Mouse (Mus musculus): ENCODE data around the gene Slc25a41.

The Slc25a41 gene

DNA sequence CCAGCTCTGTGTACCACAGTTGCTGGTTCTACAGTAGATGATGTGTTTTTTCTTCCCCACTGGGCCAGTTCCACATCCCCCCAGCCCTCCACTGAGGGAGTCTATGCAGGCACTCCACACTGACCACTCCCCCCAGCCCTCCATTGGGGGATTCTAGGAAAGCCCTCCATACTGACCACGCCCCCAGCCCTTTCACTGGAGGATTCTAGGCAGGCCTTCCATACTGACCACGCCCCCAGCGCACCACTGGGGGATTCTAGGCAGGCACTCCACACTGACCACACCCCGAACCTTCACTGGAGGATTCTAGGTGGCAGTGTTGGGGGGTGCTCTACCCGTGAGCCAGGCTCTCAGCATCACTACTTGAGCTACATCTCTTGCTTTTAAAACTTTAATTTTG lies 6.0 kb upstream of the Slc25a41 start:
- DNase-seq (ENCODE audit: low read depth, low spot score): no peak

DNA sequence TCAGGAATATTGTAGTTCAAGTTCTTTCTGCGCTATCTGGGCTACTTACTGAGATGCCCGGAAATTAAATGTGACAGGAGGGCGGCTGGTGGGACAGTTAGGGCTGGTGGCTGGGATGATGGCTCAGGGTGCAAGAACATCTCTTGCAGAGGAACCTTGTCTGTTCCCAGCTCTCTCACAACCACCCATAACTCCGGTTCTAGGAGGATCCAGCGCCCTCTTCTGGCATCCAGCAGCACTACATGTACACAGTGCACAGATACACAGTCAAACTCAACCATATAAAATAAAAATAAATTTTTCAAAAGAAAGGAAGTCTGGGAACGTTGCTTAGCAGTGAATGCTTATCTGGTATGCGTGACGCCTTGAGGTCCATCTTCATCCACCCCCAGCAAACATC lies 2.5 kb downstream of the Slc25a41 start:
- no peak for DNase-seq (ENCODE audit: low read depth, low spot score)

DNA sequence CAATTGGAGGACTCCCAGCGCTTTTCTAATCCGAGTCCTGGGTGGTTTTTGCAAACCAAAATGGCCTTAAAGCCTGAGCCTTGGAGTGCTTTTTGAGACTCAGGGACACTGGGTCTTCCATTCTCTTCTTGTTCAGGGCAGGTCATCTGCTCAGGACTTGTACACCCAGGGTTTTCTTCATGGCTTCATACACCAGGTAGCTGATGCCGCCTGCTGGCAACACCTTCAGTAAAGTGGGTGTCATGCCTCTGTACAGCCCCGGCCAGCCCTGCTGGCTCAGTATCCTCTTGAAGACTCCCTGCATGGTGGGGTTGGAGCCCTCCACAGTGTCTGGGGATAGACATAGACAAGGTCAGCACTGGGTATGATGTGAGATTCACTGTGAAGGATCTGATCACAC lies 8.6 kb downstream of the Slc25a41 start:
- no peak for DNase-seq (ENCODE audit: low read depth, low spot score)

DNA sequence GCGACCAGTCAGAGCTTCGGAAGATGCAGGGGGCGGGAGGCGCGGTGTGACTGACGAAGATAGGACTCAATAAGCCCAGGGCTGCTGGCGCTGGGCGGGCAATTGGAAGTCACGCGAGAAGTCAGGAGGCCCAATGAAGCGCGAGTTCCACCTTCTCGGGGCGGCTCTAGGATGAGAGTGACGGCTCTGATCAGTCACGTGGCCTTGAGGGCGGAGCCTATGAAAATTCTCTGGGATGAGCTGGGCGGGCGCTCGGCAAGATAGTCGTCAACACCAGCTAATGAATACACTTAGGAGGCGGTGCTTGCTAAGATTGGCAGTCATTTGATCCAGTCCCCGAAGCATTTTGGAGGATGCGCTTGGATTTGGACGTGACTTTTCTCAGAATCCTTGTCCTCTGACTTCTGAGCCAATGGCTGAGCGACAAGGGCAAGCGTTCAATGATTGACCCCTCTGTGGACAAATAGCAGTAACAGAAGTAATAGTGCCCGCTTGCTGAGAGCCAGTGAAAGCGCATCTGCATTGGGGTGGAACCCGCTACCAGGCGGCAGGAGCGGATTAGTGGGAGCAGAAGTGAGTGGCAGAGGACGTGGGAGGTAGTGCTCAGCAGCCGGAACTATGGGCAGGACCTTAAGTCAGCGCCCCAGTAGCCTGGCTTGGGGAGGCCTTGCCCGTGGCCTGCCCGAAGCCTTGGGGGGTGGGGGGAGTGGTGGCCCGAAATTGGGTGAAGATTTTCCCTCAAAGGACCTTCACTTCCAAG lies 9.6 kb downstream of the Slc25a41 start:
- DNase-seq (ENCODE audit: low read depth, low spot score): peak; percentile 100

DNA sequence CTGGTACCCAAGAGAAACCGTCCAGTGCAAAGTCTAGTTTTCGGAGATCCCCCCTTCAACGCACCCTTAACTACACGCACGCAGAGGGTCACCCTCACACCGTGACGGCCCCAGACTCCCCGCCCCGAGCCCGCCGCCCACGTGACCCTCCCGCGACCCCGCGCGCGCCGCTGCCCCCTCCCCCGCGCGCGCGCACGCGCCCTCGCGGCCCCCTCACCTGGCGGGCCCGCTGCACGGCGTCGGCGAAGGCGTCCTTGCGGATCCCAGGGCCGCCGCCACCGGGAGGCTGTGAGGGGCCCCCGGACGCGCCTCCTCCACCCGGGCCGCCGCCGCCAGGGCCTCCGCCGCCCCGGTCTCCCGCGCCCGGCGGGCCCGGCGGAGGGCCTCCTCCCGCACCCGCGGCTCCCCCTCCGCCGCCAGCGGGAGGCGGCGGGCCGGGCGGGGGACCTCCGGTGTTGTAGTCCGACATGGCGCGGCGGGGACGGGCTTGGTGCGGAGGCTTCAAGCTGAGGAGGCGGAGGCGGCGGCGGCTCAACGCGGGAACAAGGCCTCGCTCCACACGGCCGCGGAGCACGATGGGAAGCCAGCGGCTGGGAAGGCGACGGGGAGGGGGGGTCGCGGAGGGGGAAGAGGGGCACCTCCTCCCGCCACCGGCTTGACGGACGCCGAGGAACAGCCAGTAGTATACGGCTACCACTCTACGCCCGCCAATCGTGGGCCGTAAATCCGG lies 10.4 kb downstream of the Slc25a41 start, which contains the start of gene Khsrp:
Khsrp (minus strand) TSS at position 592 of the 730 bp plus-strand sequence.
- no peak for DNase-seq (ENCODE audit: low read depth, low spot score)

DNA sequence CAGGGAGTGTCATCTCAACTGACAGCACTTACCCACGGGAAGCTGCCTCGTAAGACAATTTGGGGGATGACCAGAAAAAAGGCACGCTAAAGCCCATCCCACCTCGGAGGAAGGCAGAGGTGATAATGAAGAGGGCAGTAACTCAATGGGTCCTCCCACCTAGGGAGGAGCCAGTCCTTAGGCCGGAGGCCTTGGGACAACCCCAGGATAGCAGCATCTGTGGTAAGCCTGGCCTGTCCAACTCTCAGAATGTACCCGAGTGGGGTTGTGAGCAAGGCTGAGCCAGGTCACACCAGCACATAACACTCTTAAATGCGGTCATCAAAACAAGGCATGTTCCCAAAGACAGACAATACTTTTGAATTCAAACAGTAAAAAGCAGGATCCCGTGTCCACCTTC lies 11.8 kb downstream of the Slc25a41 start:
- no peak for DNase-seq (ENCODE audit: low read depth, low spot score)

GRCm38 (mm10) chr17:57027471-57027870 lies 14.0 kb downstream of the Slc25a41 start:
- DNase-seq (ENCODE audit: low read depth, low spot score): no peak

DNA sequence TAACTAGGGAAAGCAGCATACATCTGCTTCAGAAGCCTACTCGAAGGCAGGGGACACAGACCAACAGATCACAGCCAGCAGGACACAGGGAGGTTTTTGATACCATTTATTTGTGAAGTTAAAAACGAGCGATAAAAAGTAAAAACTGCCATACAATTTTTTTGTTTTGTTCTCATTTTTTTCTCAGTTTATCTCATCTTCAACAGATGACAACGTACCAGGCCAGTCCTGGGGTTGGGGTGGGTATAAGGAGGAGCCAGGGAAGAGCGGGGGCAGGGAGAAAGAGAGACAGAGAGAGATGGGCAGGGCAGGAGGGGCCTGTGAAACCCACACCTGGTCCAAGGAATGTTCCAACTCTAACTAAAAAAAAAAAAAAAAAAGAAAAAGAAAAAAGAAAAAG lies 20.5 kb downstream of the Slc25a41 start:
- no peak for DNase-seq (ENCODE audit: low read depth, low spot score)

- no peak for DNase-seq (ENCODE audit: low read depth, low spot score)
Measured at GRCm38 (mm10) chr17:57019693-57020092, 21.8 kb downstream of the Slc25a41 start.

DNA sequence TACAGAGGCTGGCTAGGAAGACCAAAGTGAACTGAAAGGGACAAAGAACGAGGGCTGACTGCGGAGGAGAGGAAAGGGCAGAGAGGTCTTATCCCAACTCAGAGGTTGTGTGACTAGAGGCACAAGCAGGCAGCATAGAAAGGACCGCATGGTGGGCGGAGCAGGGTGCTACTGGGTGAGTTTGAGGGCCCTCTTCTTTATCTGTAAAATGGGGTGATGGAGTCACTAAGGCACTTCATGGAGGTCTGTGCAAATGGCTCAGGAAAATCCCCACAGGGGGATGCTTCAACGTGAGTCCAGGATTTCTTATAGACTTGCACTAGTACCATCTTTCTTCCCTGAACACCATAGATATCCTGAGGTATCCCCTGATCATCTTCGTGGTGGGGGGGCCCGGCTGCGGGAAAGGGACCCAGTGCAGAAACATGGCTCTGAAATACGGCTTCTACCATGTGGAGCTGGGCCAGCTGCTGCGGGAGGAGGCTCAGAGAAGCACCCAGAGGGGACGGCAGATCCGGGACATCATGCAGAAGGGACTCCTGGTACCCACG lies 29.1 kb downstream of the Slc25a41 start:
- DNase-seq (ENCODE audit: low read depth, low spot score): no peak

GRCm38 (mm10) chr17:57011236-57012141 lies 30.0 kb downstream of the Slc25a41 start, which contains the start of the genes Gtf2f1 and Gm17949:
TSS of gene Gtf2f1 (minus strand) at chr17:57011288.
TSS of gene Gm17949 (plus strand) at chr17:57011469.
- peak; percentile 99 for DNase-seq (ENCODE audit: low read depth, low spot score)

- no peak for DNase-seq (ENCODE audit: low read depth, low spot score)
Measured at GRCm38 (mm10) chr17:57010911-57011235, 30.6 kb downstream of the Slc25a41 start.

GRCm38 (mm10) chr17:57007137-57007905 lies 34.1 kb downstream of the Slc25a41 start:
- no peak for DNase-seq (ENCODE audit: low read depth, low spot score)

GRCm38 (mm10) chr17:57003994-57004393 lies 37.5 kb downstream of the Slc25a41 start:
- DNase-seq (ENCODE audit: low read depth, low spot score): no peak

GRCm38 (mm10) chr17:57001228-57001627 lies 40.2 kb downstream of the Slc25a41 start:
- no peak for DNase-seq (ENCODE audit: low read depth, low spot score)

DNA sequence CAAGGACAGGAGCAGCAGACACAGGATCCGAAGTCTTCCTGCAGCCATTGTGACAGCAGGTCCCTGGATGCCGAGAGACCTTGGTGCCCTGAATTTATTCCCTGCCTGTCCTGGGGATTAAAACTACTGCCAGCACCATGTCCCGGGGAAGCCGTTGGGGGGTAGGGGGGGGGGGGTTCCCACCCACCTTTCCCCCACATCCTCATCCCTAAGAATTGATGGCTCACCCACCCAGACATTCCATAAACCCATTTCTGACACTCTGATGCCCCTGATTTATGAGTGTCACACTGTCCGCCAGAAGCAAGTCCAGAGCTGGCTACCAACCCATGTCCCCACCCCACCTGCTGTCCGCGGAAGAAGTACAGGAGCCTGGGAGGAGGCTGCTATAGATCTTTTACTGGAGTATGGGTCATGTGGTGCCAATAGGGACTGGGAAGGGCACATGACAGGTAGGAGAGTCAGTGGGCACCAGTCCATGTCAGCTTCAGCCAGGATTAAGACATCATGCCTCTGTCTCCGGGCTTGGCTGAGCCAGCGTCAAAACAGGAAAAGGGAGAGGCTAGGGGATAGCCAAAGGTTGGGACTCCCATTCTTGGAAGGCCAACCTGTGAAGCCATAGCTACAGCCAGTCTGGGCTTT lies 41.4 kb downstream of the Slc25a41 start, which contains the start of gene Pspn:
Pspn (minus strand) TSS at position 51 of the 642 bp plus-strand sequence.
- DNase-seq (ENCODE audit: low read depth, low spot score): no peak

DNA sequence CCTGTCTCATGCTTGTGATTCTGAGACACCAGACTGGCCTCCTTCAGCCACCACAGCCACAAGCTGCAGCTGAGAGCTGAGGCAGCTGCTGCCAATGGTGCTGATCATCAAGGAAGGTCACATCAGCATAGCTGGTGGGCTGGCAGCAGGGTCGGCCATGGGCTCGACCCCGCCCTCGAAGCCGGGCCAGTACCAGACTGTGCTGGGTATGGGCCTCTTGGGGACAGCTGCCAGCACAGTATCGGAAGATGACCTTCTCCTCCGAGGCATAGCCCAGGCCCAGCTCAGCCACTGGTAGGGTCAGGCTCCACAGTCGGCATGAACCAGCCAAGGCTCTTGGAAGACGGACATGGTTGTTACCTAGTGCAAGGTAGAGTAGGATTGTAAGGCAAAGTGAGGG lies 42.0 kb downstream of the Slc25a41 start:
- no peak for DNase-seq (ENCODE audit: low read depth, low spot score)

DNA sequence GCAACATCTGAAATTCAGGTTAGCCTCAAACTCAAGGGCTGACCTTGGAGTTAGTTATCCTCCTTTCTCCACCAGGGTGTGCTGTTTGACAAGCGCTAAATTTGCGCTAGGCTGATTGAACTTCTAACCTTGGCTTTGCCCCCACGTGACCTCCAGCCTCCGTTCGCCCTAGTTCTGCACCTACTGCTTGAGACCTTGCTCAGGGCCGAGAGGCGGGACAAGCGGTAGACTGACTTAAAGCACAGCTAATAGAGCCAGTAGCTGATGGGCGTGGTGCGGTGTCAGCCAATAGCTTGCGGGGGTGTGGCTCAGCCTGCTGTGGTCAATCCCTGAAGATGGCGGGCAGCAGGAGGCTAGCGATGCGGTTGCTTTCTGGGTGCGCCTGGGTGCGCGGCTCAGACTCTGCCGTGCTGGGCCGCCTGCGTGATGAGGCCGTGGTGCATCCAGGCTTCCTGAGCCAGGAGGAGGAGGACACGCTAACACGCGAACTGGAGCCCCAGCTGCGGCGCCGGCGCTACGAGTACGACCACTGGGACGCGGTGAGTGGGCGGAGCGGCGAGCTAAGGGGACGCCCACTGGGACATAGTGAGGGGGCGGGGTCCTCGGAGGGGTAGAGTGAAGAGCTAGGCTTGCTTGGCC lies 44.3 kb downstream of the Slc25a41 start, which contains the start of gene Alkbh7:
Alkbh7 (plus strand) TSS at position 311 of the 639 bp plus-strand sequence.
- DNase-seq (ENCODE audit: low read depth, low spot score): peak; percentile 95

- DNase-seq (ENCODE audit: low read depth, low spot score): no peak
Measured at GRCm38 (mm10) chr17:56996506-56996905, 44.9 kb downstream of the Slc25a41 start.

GRCm38 (mm10) chr17:56995046-56995445 lies 46.4 kb downstream of the Slc25a41 start:
- no peak for DNase-seq (ENCODE audit: low read depth, low spot score)

All from telencephalon, adult 2 months (tissue).